Mouse (Mus musculus) lung, postnatal 0 days (tissue): ENCODE results near the gene Cacnb2. TPM values are rescaled to one million over a fixed set of nuclear protein-coding genes. Genes with fewer than 3 reads are reported as not detected.
A peak's percentile ranks its signal among the peaks of the same experiment; 100 is the strongest.

Experiments used
- ATAC-seq: fragments of 200-750 bp; cut with Nextera tagmentation; 2 replicates; pipeline ENCODE4 v1.8.0; 2017; ENCODE audit warnings: moderate library complexity
- DNase-seq: peaks from one replicate; pipeline ENCODE4 v3.0.0-alpha.2; 2016; ENCODE audit warnings: low spot score
- H3K27ac ChIP-seq: fragments of 300-500 bp; sonication (generic); 2 replicates; pipeline ENCODE4 v1.5.1; 2014; ENCODE audit warnings: antibody characterized with exemption, mild to moderate bottlenecking, low read length, mixed read lengths
- H3K27me3 ChIP-seq: fragments of 300-500 bp; sonication (generic); replicated peaks from 2 replicates; pipeline ENCODE4 v1.6.1; 2014; ENCODE audit warnings: low read length, mixed read lengths; ENCODE audit not compliant: insufficient read depth
- H3K36me3 ChIP-seq: fragments of 300-500 bp; sonication (generic); 2 replicates; pipeline ENCODE4 v1.6.1; 2014; ENCODE audit warnings: low read length, mixed read lengths; ENCODE audit not compliant: insufficient read depth
- H3K4me1 ChIP-seq: fragments of 300-500 bp; sonication (generic); 2 replicates; pipeline ENCODE4 v1.6.1; 2014; ENCODE audit warnings: antibody characterized with exemption, low read depth, low read length, mixed read lengths; ENCODE audit not compliant: insufficient read depth
- H3K4me2 ChIP-seq: fragments of 300-500 bp; sonication (generic); replicated peaks from 2 replicates; pipeline ENCODE4 v1.6.1; 2014; ENCODE audit warnings: low read depth, mild to moderate bottlenecking, low read length, moderate library complexity, mixed read lengths
- H3K4me3 ChIP-seq: fragments of 300-500 bp; sonication (generic); 2 replicates; pipeline ENCODE4 v1.5.1; 2014; ENCODE audit warnings: low read depth, low read length
- H3K9ac ChIP-seq: fragments of 300-500 bp; sonication (generic); replicated peaks from 2 replicates; pipeline ENCODE4 v1.6.1; 2014; ENCODE audit warnings: low read depth, mild to moderate bottlenecking
- H3K9me3 ChIP-seq: fragments of 300-500 bp; sonication (generic); 2 replicates; pipeline ENCODE4 v1.6.1; 2016; ENCODE audit warnings: low read length, mixed read lengths
- CTCF ChIP-seq: IDR thresholded peaks from 2 replicates; pipeline ENCODE4 v1.5.1; 2016; ENCODE audit warnings: antibody characterized with exemption, mild to moderate bottlenecking
- EP300 ChIP-seq: IDR thresholded peaks from 2 replicates; pipeline ENCODE4 v1.6.1; 2016; ENCODE audit warnings: antibody characterized with exemption, mild to moderate bottlenecking, control low read depth
- WGBS: fragments of 180-500 bp; shearing (Covaris S2); extraction: QIAGEN DNeasy Blood & Tissue Kit; methylation state at CpG from one replicate; pipeline ENCODE4 v1.1.7; 2014; 5-methylcytosine and 5-hydroxymethylcytosine counted together
- polyA plus RNA-seq: library from polyadenylated mRNA; unstranded; fragments of >200 nt; fragmentation: Nextera tagmentation; extraction: Ambion mirVana; gene quantifications from 2 replicates; pipeline ENCODE4 v1.2.1, GENCODE M21; 2015

The Cacnb2 gene
- polyA plus RNA-seq, 1 experiment from 2014 or later = 5.1 TPM

DNA sequence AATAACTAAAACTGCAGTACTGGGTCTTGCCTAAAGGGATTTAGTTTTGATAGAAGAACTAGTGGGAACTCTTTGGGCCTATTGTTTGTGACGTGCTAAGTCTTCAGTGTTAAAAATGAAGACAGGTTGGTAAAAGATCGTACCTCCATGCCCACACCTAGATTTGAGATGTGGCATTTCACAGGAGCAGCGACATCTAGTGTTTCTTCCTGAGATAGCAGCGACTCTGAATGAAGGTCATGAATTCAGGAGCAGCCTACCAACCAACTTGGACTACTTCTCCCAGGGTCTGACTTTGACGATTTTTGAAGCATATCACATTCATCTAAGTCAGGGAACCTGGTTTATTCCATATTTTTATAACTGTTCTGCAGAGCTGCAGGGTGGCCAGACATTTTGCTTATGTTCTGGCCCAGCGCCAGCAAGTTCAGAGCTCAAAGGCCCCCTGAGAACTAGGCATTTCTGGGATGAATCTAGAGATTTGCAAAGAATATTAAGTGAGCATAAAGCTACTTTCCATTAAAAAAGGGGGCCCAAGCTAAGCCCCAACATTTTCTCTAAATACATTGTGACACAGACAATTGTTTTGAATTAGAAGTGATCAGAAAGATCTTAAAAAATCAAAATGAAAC lies 74.1 kb downstream of the Cacnb2 start:
- Histone ChIP-seq H3K4me3 (no peak overlapping the region), H3K4me2 (no peak overlapping the region), H3K27me3 (no peaks in the 10 kb centered on the region), H3K36me3 (no peaks in the 10 kb centered on the region), H3K27ac (no peak overlapping the region), H3K4me1 (no peaks in the 10 kb centered on the region), H3K9ac (no peak overlapping the region), H3K9me3 (no peaks in the 10 kb centered on the region)
- ATAC-seq (no peak), DNase-seq (peak; percentile 57)
- WGBS = 22% methylated on average over 6 of the region's 6 CpGs
- TF ChIP-seq EP300 = no peak
- peak; percentile 83 for TF ChIP-seq CTCF

DNA sequence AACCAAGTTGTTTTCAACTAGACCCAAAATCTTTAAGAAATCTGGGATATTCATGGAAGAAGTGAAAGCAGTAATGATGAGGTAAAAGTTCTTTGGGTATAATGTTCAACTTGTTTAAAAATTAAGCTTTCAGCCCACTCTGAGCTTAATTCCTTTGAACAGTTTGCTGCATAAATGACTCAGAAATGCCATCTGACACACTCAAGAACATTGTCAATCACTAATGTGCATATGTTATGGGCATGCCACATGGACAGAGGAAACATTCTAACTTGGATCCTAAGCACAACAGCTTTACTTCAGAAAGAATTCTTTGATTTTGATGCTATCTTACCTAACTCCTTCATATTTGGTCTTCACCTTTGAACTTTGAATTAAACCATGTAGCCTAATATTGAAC lies 81.3 kb downstream of the Cacnb2 start:
- no peaks in the 10 kb centered on the region for H3K27me3 ChIP-seq
- no peak for DNase-seq
- H3K27ac ChIP-seq = no peak overlapping the region
- no peak for ATAC-seq
- H3K36me3 ChIP-seq = no peaks in the 10 kb centered on the region
- H3K9me3 ChIP-seq = no peaks in the 10 kb centered on the region
- H3K9ac ChIP-seq = no peak overlapping the region
- no peaks in the 10 kb centered on the region for H3K4me1 ChIP-seq
- H3K4me2 ChIP-seq = no peak overlapping the region
- H3K4me3 ChIP-seq = no peak overlapping the region
- TF ChIP-seq EP300 = no peak
- no peak for TF ChIP-seq CTCF

DNA sequence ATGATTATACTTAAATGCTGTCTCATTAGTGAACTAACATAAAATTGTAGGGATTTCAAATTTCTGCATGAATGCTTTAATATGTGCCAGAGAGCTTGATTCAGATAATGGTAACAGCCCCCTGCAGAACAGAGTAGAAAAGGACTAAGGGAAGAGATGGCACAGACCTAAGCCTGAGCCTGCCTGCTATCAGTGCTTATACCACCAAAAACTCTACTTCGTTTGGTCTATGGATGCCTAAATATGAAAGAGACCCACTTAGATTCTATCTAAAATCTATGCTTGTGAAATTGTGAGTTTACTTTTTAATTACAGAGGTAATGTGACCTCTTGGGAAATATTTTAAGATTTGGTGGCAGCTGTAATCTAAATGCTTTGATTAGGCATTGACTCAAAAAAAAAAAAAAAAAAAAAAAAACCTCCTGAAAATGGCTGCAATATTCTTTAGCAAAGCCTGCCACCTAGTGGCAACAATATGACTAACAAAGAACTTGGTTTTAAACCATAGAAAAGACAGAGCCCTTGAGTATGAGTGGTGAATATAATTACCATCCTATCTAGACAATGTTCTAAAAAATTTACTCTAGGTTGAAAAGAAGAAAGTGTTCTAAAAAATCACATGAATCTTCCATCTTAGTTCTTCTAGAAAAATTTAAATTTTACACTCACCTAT lies 100.2 kb downstream of the Cacnb2 start:
- Histone ChIP-seq H3K9ac (no peak overlapping the region), H3K9me3 (no peaks in the 10 kb centered on the region), H3K4me2 (no peak overlapping the region), H3K27me3 (no peaks in the 10 kb centered on the region), H3K27ac (no peak overlapping the region), H3K36me3 (no peaks in the 10 kb centered on the region), H3K4me3 (no peak overlapping the region), H3K4me1 (no peaks in the 10 kb centered on the region)
- DNase-seq = peak; percentile 75
- ATAC-seq = 0 out of 2 replicates have a peak, but pooled peaks have one; percentile 42
- 71% methylated on average over 1 of the region's 1 CpGs for WGBS
- TF ChIP-seq CTCF (peak; percentile 65), EP300 (no peak)

DNA sequence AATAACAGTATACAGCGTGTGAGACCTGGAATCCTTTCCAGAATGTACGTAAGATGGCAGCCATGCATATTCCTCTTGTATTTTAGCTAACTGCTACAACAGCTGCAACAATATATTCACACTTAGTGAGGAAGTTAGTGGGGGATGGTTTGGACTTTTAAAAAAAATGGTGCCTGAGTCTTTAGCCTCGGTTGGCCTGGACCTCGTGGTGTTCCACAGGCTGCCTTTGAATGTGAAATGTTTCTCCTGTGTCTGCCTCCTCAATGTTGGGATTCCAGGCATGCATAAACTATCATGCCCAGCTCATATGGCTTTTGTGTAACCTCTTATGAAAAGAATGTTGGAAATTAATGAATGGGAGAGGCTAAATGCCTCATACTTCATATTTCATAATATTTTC lies 100.8 kb downstream of the Cacnb2 start:
- Histone ChIP-seq H3K27me3 (no peaks in the 10 kb centered on the region), H3K4me3 (no peak overlapping the region), H3K4me2 (no peak overlapping the region), H3K36me3 (no peaks in the 10 kb centered on the region), H3K9me3 (no peaks in the 10 kb centered on the region), H3K4me1 (no peaks in the 10 kb centered on the region), H3K9ac (no peak overlapping the region), H3K27ac (no peak overlapping the region)
- ATAC-seq = peak; percentile 84
- TF ChIP-seq EP300 (0 out of 2 replicates have a peak, but pooled peaks have one; percentile 41), CTCF (no peak)
- peak; percentile 72 for DNase-seq
- WGBS = 59% methylated on average over 4 of the region's 4 CpGs

- H3K4me1 ChIP-seq = no peaks in the 10 kb centered on the region
- no peak overlapping the region for H3K27ac ChIP-seq
- H3K4me3 ChIP-seq = no peak overlapping the region
- no peak for TF ChIP-seq CTCF
- TF ChIP-seq EP300 = no peak
- H3K36me3 ChIP-seq = no peaks in the 10 kb centered on the region
- no peak overlapping the region for H3K4me2 ChIP-seq
- WGBS = 52% methylated on average over 8 of the region's 8 CpGs
- H3K9me3 ChIP-seq = no peaks in the 10 kb centered on the region
- no peak for DNase-seq
- no peak for ATAC-seq
- no peak overlapping the region for H3K9ac ChIP-seq
- no peaks in the 10 kb centered on the region for H3K27me3 ChIP-seq
These were observed 107.4 kb downstream of the Cacnb2 start for GRCm38 (mm10) chr2:14710247-14710646.

DNA sequence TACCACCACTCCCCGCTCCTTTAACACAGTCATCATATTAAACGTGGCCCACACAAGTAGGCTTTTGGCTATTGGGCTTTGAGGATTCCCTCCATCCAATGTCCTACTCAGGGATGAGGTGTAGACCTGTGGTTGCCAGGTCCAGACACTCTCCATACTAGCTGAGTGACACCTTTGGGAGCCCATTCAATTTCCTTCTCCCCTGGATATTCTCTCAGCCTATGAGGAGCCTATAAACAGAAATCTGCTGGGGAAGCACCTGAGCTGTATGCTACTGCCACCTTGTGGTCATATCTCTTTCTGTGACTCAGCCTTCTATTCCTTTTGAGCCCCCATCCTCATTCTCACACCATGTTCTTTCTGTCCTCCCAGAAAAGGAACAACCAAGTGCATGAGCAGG lies 108.9 kb downstream of the Cacnb2 start:
- Histone ChIP-seq H3K9ac (no peak overlapping the region), H3K27ac (no peak overlapping the region), H3K9me3 (no peaks in the 10 kb centered on the region), H3K27me3 (no peaks in the 10 kb centered on the region), H3K36me3 (no peaks in the 10 kb centered on the region), H3K4me1 (no peaks in the 10 kb centered on the region), H3K4me2 (no peak overlapping the region), H3K4me3 (no peak overlapping the region)
- TF ChIP-seq EP300 (no peak), CTCF (peak; percentile 68)
- peak; percentile 54 for DNase-seq
- WGBS = 80% methylated on average over 2 of the region's 2 CpGs
- ATAC-seq = no peak
